ENCODE assay signal across 15 mouse cellular contexts in genomic region chr7:129760386-129760785, GRCm38 (mm10).
A peak's percentile ranks its signal among the peaks of the same experiment; 100 is the strongest.
DNase-seq lines count a peak whose midpoint lies in the region; ATAC-seq and TF ChIP-seq lines count a peak whose summit lies in the region.
"Had no signal": no experiment of that assay in that cellular context is flagged by ENCODE, and none has a peak within 500 bp of the region (broad histone marks: within the 10 kb centered on the region; RNA-seq: fewer than 3 reads in every experiment).

No protein-coding gene starts in this region.

- H3K27ac ChIP-seq in liver, embryonic 13.5 days = peak overlapping the region; percentile 61
- H3K27ac ChIP-seq in cerebellum, adult 2 months (ENCODE audit: insufficient read depth, low read length) = no peak overlapping the region
- H3K27ac ChIP-seq: forebrain, embryonic 12.5 days; heart, embryonic 13.5 days; hindbrain, embryonic 14.5 days had no signal

- H3K4me2 ChIP-seq in liver, embryonic 13.5 days = no peak overlapping the region
- H3K4me2 ChIP-seq: forebrain, embryonic 12.5 days; heart, embryonic 13.5 days; hindbrain, embryonic 14.5 days had no signal

- no peak for TF ChIP-seq POLR2A in brain, embryonic 14.5 days (IDR thresholded peaks at IDR 0.05; ENCODE audit: borderline replicate concordance, extremely low read depth, insufficient read depth, insufficient read length, poor library complexity, severe bottlenecking)
- TF ChIP-seq POLR2A in cerebellum, adult 2 months (IDR thresholded peaks at IDR 0.05; ENCODE audit: borderline replicate concordance, insufficient read depth, low read length) = no peak

- no peaks in the 10 kb centered on the region for H3K36me3 ChIP-seq in liver, embryonic 13.5 days
- H3K36me3 ChIP-seq: forebrain, embryonic 12.5 days; heart, embryonic 13.5 days had no signal

- H3K4me1 ChIP-seq in liver, embryonic 13.5 days (replicated peaks) = peaks cover 3% of the 10 kb centered on the region; the same call in 1 of the 2 replicates
- no peaks in the 10 kb centered on the region for H3K4me1 ChIP-seq in cerebellum, adult 2 months (ENCODE audit: control insufficient read depth, insufficient read depth, low read length)

- H3K27me3 ChIP-seq in liver, embryonic 13.5 days = no peaks in the 10 kb centered on the region
- H3K27me3 ChIP-seq in cerebellum, adult 2 months (ENCODE audit: control insufficient read depth, insufficient read depth, low read length) = no peaks in the 10 kb centered on the region; the same call in 1 of the 2 replicates
- H3K27me3 ChIP-seq: forebrain, embryonic 12.5 days; heart, embryonic 13.5 days; Patski had no signal

- H3K9me3 ChIP-seq in liver, embryonic 13.5 days (replicated peaks) = no peaks in the 10 kb centered on the region; the same call in 1 of the 2 replicates
- H3K9me3 ChIP-seq: forebrain, embryonic 12.5 days; heart, embryonic 13.5 days had no signal

- no peak for TF ChIP-seq CTCF in brain, embryonic 14.5 days (IDR thresholded peaks at IDR 0.05; ENCODE audit: borderline replicate concordance, extremely low read depth, insufficient read depth, insufficient read length)
- no peak for TF ChIP-seq CTCF in cerebellum, adult 2 months (IDR thresholded peaks at IDR 0.05; ENCODE audit: borderline replicate concordance, insufficient read depth, low read depth, low read length)

- intact Hi-C loops in left cerebral cortex, postnatal 25 days (cut with DNase I) = no loop called here

- peak; percentile 5 for DNase-seq in kidney, adult 11 months
- no peak for DNase-seq in kidney, postnatal 10 days
- DNase-seq in MN1 (ENCODE audit: low spot score) = peak; percentile 62
- DNase-seq in brain, embryonic 14.5 days (ENCODE audit: low read depth) = peak; percentile 41
- DNase-seq in liver, embryonic 13.5 days = no peak
- DNase-seq in urinary bladder, postnatal 14 days (ENCODE audit: low spot score) = no peak
- no peak for DNase-seq in cerebellum, adult 2 months
- DNase-seq in left cerebral cortex, postnatal 25 days (ENCODE audit: low spot score in 2 of 2) = no peak
- DNase-seq: cerebellum, adult 9-10 months; gastrocnemius, postnatal 10 days had no signal

- H3K9ac ChIP-seq in liver, embryonic 13.5 days = no peak overlapping the region
- H3K9ac ChIP-seq: forebrain, embryonic 12.5 days; heart, embryonic 13.5 days; hindbrain, embryonic 14.5 days had no signal

- 63% methylated on average over 2 of the region's 2 CpGs for WGBS in liver, embryonic 13.5 days (ENCODE audit: insufficient replicate concordance)
- WGBS in cerebellum, adult 2 months = 44% methylated on average over 2 of the region's 2 CpGs

- ATAC-seq in liver, embryonic 13.5 days (ENCODE audit: low read depth) = no peak
- ATAC-seq: Patski had no signal

- no peak overlapping the region for H3K4me3 ChIP-seq in liver, embryonic 13.5 days (replicated peaks)
- no peak overlapping the region for H3K4me3 ChIP-seq in cerebellum, adult 2 months (replicated peaks; ENCODE audit: insufficient read depth, low read depth, low read length)
- H3K4me3 ChIP-seq: forebrain, embryonic 12.5 days; heart, embryonic 13.5 days; myocyte had no signal

Comparison
In these comparisons a context has a peak if more than half of its experiments do, and no peak if none do; other contexts are left out.
1. DNase-seq: peak in kidney, adult 11 months (single experiment), MN1 (single experiment) and brain, embryonic 14.5 days (single experiment); none in kidney, postnatal 10 days (single experiment), liver, embryonic 13.5 days (single experiment), urinary bladder, postnatal 14 days (single experiment), cerebellum, adult 2 months (0 of 2) and left cerebral cortex, postnatal 25 days (0 of 2).